Mouse (Mus musculus) brain, adult 2 months (tissue): ENCODE data around the gene Zdhhc14.

Experiments
- DNase-seq: peaks from one replicate; pipeline ENCODE4 v3.0.0; 2011; ENCODE audit warnings: low read depth, low spot score

The Zdhhc14 gene

DNA sequence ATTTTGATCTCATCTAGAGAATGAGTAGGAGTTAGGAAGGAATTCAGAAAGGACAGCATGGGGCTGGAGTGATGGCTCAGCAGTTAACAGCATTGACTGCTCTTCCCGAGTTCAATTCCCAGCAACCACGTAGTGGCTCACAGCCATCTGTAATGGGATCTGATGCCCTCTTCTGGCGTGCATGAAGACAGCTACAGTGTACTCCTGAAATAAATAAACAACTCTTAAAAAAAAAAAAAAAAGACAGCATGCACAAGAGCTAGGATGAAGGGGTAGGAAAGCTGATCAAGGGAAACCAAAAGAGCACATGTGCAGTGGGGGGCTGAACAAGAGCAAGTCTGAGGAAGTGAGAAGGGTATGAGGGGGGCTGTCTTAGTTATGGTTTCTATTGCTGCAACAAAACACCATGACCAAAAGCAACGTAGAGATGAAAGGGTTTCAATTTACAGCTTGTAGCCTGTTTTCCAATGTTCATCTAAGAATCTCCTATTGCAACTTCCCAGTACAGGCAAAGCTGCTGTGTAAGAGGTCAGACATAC lies 237.3 kb downstream of the Zdhhc14 start:
- DNase-seq: peak; percentile 51

DNA sequence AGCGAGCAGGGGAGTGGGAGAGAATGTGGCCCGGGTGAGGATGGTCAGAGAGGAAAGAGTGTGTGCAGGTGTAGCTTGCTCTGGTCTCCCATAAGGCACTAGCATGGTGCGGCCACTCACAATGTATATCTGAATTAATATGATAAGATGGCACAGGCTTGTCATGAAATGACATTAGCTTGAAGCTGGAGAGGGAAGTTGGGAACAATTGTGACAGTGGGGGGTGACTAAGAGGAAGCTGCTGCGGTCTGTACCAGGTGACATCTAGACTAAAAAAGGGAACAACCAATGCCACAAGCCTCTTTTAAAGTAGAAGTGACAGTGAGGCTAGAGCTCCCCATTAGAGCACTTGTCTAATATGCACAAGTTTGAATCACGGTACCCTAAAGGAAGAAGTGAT lies 238.2 kb downstream of the Zdhhc14 start:
- peak; percentile 33 for DNase-seq

DNA sequence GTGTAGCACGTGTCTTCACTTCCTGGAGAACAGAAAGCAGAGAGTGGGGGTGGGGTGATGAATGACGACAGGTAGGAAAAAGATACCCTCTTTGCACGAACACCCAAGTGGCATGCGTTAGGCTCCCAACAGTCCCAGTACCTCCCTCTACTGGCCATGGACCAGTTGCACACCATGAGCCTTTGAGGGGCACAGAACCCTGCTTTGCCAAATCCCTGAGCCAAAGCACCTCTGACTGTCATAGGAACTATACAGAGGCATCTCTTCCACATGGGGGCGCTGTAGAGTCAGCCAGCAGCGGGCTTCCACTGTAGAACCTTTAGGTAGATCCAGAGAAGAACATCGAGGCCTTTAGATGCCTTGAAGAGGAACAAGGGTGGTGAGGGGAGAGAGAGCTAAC lies 241.0 kb downstream of the Zdhhc14 start:
- peak; percentile 80 for DNase-seq

DNA sequence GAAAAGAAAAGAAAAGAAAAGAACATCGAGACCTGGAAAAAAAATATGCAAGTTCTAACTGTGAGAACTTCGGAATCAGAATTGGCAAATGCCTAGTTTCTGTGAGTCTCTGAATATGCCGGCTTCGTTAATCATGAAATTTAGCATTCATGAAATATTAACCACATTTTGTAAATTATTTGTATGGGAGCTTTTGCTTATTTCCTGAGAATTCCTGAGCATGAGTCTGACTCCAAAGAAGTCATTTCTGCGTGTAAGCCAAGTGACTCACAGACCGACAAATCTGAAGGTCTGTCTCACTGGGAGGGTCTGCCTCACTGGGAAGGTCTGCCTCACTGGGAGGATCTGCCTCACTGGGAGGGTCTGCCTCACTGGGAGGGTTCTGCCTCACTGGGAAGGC lies 248.7 kb downstream of the Zdhhc14 start:
- no peak for DNase-seq

DNA sequence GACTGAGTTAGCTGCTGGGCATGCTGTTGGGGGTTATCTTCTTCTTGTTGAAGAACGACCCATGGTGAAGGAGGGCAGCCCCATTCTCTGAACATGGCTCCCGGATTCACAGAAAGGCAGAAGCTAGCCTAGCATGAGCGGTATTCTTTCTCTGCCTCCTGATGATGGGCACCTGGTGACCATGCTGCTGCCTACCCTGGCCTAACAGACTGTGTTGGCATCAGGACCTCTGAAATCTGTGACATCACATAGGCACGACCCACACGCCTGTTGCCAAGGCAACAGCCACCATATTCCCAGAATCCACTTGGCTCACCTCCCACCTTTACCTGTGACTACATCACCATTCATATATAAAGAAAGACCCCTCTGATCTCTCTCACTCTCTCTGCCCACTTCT lies 251.7 kb downstream of the Zdhhc14 start:
- DNase-seq: no peak

DNA sequence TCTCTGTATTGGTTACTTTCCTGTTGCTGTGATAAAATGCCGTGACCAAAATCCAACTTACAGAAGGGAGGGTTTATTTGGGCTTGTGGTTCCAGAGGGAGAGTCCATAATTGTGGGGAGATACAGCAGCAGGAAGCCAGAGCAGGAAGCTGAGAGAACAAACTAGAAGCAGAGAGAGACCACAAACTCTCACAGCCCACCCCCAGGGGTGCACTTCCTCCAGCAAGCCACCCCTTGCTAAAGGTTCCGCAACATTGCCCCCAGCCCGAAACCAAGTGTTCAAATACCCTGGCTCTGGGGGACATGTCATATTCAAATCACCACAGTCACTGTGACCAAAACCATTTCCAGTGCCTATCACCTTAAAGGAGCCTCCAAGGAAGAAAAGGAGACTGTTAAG lies 254.0 kb downstream of the Zdhhc14 start:
- no peak for DNase-seq

DNA sequence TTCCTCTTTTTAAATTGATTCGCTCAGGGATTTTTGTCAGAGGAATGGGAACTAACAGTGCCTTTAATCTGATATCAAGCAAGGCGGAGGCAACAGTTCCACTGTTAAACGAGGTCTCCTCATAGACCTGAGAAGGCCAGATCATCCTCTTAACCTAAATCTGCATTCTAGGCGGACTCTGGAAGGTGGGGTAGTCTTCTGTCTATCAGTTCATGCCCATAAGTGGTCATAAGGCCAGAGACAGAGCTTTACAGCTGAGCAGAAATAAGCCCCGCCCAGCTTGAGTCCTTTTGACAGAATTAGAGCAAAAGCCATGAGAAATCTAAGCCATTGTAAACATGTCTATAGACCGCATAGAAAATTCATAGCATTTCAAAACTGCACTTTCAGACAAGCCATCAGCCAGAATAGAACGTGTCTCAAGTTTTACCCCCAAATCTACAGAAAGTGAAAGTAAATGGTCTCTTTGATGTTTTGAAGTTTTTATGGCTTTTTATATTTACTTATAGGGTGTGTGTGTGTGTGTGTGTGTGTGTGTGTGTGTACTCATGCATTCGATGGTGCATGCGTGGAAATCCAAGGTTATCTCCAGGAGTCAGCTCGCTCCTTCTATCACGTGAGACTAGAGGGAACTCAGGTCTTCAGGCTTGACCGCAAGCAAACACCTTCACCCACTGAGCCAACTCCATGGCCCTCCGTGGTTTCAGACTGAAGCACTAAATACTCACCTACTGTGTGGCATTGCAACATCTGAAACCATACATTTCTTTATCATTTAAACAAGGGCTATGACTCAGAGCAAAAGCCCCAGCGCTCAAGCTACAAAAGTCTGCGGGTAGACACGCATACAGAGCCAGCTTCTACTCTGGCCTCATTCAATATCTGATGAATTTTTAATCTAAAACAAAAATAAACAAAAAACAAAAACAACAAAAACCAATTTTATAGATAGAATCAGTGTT lies 255.5 kb downstream of the Zdhhc14 start:
- no peak for DNase-seq

DNA sequence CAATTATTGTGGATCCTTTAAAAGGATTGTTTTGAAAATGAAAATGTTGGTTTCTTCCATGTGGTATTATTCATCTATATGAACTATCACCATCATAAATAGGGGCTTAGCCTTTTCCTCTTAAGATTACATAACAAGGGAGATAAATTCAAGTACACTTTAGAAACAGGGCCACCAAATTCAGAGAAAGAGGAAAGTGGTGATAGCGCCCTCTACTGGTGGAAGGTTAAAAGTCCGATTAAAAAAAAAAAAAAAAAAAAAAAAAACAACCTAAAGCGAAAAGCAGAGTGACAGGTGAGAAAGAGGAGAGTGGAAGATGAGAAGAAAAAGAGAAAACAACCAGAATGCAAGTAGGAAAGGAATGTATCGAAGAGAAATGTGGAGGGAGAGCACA lies 256.1 kb downstream of the Zdhhc14 start:
- DNase-seq: peak; percentile 82

DNA sequence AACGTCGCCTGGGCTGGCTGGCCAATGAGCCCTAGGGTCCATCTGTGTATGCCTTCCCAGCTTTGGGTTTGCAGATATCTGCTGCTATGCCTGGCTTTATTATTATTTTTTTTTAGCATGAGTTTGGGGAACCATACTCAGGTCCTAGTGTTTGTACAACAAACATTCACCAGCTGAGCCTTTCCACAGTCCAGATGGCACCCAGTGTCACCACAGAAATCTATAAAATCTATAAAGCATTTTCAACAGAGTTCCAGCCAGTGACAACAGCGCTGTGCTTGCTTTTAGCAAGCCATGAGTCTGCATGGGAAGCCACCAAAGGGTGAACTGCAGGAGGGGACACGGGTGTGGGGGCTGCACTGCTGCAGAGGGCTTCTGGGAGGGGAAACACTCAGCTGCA lies 257.9 kb downstream of the Zdhhc14 start:
- DNase-seq: no peak

DNA sequence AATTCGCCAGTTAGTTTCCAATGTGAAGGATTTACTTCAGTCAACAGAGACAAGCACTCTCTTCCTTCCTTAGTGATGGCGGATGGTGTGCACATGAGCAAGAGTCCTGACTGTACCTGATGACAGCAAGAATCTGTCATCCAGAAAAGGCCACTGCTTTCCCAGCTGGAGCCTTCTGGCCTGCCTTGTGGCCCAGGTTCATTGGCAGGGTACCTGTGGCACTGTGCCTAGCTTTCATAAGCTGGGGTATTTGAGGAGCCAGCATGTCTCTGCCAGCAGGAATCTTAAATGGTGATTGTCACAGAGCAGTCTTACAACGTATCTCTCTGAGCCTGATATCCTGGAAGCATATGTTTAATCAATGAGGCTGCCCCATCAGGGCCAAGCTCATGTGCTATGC lies 258.7 kb downstream of the Zdhhc14 start:
- peak; percentile 87 for DNase-seq

DNA sequence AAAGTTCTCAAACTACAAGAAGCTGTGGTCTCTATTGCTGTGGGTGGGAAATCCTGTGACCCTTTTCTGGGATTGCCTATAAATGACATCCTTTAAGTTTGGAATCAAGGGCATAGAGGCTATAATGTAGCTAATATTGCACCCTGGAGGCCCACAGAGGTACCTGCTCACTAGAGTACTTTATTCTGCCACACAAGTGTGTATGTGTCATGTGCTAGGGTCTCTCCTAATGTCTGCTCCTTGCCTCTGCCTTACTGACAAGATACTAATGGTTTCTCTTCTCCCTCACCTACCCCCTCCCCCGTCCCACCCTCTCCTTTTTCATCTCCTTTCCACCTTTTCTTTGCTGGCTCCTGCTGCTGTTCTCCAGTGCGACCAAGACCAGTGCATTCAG lies 260.0 kb downstream of the Zdhhc14 start:
- DNase-seq: no peak

DNA sequence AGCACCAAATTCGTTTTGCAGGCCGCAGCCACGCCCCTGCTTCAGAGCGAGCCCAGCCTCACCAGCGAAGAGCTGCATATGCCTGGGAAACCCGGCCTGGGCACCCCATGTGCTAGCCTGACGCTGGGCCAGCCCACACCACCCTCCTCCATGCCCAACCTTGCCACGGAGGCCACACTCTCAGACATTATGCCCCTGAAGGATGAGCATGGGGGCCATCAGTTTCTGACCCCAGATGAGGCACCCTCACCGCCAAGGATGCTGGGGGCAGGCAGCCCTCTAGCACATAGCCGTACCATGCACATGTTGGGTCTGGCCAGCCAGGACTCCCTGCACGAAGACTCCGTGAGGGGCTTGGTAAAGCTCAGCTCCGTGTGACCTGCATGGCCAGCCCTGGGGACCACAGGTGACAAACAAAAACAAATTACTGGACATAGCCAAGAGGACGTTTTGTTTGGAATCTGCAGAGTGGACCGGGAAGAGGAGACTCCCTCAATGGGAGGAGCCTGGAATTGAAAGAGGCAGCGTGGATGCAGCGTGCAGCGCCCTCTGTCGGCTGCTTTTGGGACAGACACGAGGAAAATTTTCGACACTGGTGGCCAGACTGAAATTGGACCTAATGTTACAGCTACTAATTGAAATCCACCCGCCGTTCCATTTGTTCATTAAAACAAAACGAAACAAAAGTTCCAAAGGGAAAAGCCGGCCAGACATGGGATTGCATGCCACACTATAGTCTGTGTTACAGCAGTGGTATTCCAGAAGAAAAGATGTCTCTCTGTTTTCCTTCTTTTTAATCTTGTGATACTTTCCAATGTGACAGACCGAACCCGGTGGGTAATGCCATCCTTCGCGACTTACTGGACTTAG lies 260.6 kb downstream of the Zdhhc14 start:
- DNase-seq: peak; percentile 86

DNA sequence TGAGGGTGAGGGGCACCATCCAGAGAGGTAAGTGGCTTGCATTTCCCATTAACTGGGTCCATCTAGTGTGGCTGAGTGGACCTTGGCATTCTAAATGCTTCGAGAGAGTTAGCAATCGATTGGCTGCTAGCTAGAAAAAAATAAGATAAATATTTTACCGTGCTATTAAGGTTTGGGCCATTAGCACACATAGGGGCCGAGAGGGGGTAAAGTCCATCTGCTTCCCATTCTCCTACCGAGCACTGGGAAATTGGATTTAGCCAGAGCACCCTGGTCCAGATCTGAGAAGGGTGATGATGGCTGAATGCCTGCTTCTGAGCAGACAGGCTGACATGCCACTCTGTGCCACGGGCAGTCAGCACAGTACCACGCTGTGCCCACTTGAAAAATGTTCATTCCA lies 263.1 kb downstream of the Zdhhc14 start:
- DNase-seq: no peak

DNA sequence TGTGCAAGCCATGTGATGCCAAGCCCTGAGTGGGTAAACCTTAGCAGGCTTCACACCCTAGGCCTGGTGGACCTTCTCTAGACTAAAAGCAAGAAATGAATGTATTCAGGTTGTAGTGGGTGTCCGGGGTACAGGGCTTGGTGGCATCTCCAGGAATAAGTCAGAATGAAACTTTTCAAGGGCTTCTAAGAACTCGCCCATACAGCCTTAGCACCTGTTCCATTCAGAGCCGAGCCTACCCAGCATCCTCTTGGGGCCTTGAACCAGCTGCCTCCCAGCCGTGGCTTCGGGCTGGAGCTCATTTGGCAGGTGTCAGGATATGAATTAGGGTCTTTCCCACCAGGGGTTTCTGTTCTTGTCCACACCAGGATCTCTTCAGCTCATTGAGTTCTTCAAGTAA lies 263.7 kb downstream of the Zdhhc14 start:
- DNase-seq: no peak

DNA sequence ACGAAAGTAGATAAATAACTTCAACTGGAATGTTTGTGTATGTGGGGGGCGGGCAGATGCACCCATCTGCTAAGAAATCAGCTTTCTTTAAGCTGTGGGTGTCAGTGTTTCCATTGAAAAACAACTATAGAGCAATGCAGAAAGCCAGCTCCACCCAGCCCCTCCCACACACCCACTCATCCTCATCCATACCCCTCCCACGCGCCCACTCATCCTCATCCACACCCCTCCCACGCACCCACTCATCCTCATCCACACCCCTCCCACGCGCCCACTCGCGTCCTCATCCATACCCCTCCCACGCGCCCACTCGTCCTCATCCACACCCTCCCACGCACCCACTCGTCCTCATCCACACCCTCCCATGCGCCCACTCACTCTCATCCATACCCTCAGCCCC lies 264.5 kb downstream of the Zdhhc14 start:
- DNase-seq: no peak

DNA sequence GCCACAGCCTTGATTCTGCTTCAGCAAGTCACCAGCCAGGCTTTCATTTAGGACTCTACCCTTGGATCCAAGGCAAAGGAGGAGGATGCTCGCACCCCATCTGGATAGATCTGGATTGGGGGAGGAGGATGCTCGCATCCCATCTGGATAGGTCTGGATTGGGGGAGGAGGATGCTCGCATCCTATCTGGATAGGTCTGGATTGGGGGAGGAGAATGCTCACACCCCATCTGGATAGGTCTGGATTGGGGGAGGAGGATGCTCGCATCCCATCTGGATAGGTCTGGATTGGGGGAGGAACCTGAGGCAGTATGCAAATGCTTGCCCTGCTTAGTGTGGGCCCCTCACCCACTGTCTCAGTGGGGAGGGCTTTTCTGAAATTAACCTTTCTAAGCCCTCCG lies 271.4 kb downstream of the Zdhhc14 start:
- DNase-seq: peak; percentile 59

DNA sequence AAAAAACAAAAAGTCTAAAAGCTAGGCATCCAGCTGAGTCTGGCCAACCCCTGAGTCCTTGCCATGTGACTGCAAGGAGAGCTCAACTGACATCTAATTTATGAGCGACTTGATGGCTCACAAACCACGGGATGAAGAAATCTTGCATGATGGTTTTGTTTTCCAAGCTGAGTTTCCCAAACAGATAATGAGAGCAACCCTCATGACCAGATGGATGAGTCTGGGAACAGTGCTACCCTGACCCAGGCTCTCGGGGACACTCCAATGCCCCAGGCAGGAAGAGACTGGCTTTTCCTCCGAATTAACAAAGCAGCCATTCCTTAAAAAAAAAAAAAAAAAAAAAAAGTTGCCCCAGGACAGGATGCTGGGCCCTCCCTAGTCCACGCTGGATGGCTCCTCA lies 271.9 kb downstream of the Zdhhc14 start:
- DNase-seq: no peak

DNA sequence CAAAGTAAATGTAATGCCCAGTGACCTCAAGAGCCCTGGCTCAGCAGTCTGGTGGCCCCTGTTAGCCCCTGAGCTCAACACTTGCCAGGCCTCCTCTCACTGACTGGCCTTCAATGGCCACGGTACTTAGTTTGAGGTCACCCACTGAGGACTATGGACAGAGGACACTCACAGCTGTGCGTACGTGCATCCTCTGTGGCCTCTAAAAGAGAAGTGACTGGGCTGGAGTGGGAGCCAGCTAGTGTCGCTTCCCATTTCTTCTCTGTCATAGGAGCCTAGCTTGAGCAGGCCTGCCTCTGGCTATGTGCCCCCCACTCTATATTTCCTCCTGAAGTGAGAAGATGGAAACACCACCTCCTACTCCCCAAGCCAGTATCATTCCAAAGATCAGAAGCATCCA lies 273.4 kb downstream of the Zdhhc14 start:
- no peak for DNase-seq

DNA sequence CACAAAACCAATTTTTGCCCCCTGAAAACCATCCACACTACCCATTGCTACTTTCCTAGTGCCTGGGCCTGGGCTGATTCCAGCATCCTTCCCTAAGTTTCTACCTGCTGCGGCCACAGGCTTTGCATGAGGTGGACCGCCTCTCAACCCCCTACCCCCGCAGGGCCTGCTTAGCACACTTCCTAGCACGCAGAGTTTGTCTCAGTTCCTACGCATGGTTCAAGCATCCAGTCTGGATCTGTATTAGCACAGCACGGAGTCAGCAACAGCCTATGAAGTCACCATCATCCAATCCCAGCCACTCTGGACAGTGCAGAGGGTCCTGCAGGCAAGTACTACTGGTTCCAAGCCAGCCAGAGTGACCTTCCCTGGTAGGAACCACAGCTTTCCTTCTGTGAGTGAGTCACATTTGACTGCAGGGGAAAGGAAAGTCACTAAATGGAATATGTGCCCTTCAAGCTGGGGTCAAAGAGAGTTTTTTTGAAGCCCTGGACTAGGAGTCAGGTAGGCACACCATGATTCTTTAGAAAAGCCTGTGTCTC lies 275.9 kb downstream of the Zdhhc14 start:
- DNase-seq: no peak

DNA sequence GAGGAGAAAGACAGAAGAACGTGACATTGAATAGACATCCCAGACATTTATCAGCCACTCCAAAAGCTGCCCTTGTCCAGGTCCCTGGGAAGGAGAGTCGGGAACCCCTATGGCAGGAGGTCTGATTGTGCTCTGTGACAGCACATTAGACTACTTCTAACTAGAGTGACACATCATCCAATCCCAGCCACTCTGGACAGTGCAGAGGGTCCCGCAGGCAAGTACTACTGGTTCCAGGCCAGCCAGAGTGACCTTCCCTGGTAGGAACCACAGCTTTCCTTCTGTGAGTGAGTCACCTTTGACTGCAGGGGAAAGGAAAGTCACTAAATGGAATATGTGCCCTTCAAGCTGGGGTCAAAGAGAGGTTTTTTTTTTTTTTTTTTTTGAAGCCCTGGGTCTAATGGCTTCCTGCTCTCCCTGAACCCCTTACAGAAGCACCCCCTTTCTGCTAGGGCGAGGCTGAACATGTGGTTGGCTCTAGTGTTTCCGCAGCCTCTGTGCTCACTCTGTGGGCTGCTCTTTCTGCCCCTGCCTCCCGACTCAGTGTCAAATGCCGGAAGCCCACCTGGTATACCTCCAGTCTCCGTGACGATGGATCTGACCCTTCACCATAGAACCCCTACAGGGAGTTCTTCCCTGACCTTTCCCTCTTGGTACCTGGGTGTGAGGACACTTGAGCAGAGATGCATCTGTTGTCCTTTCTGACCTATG lies 276.6 kb downstream of the Zdhhc14 start:
- no peak for DNase-seq

DNA sequence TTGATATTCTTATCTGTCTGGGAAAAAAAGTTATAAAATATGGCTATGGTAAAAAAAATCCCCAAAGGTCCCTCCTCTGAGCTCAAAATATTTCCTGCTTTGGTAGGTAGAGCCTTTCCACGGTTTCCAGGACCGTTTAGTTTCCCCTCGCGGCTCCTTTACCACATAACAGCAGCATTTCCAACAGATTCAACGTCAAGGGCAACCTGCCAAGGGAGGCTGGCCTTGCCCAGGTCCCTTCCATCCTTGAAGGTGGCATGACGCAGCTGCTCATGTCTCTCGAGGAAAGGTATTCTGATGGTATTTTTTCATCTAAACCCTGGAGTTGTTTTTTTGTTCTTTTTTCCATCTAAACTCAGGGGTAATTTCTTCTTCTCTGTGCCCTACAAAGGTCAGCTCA lies 277.4 kb downstream of the Zdhhc14 start:
- peak; percentile 51 for DNase-seq
